ENCODE assay signal across 7 mouse cellular contexts in the genomic region with DNA sequence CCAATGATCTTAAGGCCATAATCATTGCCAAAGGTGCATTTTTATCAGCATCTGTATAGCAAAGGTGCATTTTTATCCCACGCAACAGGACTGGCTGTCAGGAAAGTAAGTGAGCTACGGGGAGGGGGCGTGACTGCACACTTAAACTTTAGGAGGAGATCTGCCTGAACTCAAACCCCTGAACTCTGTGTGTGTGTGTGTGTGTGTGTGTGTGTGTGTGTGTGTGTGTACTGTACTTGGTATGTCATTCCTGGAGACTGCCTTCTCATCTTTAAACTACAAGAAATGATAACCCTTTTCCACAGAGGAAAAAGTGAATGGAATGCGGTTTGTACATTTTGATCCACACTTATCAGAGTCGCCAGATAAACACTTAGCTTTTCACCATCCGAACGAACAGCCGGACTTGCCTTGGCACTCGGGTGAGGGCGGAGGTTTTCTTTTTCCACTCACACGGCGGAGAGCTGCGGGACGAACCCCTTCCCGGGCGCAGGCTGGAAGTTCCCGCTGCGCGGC. TPM values are rescaled to one million over a fixed set of nuclear protein-coding genes. Genes with fewer than 3 reads are reported as not detected.
DNase-seq lines count a peak whose midpoint lies in the region; ATAC-seq and TF ChIP-seq lines count a peak whose summit lies in the region.

No protein-coding gene starts in this region.

- no peak for TF ChIP-seq CTCF in thymus, adult 2 months (IDR thresholded peaks at IDR 0.05; ENCODE audit: borderline replicate concordance, control insufficient read depth, extremely low read depth, insufficient read depth, low read length, poor library complexity)

- peak overlapping the region; percentile 84 for H3K9ac ChIP-seq in forebrain, embryonic 14.5 days (ENCODE audit: low read length)
- peak overlapping the region; percentile 84 for H3K9ac ChIP-seq in liver, embryonic 12.5 days

- DNase-seq in thymus, adult 2 months, result no peak
- DNase-seq in thymus, postnatal 14 days, result no peak
- no peak for DNase-seq in forebrain, embryonic 14.5 days (ENCODE audit: low spot score)
- no peak for DNase-seq in retina, embryonic 14.5 days (ENCODE audit: low spot score)
- no peak for DNase-seq in yolk sac, embryonic 10.5 days (ENCODE audit: low spot score)
- DNase-seq in layer of hippocampus, adult 11-12 months (ENCODE audit: low spot score), result no peak

- H3K4me3 ChIP-seq in thymus, adult 2 months (ENCODE audit: control insufficient read depth, insufficient read depth, low read length), result peak overlapping the region; percentile 91
- H3K4me3 ChIP-seq in forebrain, embryonic 14.5 days (ENCODE audit: low read depth, low read length), result peak overlapping the region; percentile 68
- H3K4me3 ChIP-seq in liver, embryonic 12.5 days, result peak overlapping the region; percentile 69

- 15% methylated on average over 19 of the region's 19 CpGs for WGBS in thymus, adult 2 months
- 2% methylated on average over 19 of the region's 19 CpGs for WGBS in forebrain, embryonic 14.5 days
- 7% methylated on average over 19 of the region's 19 CpGs for WGBS in liver, embryonic 12.5 days (ENCODE audit: insufficient replicate concordance)

- no peaks in the 10 kb centered on the region for H3K9me3 ChIP-seq in forebrain, embryonic 14.5 days (replicated peaks; ENCODE audit: control insufficient read depth, low read length)
- H3K9me3 ChIP-seq in liver, embryonic 12.5 days (replicated peaks), result no peaks in the 10 kb centered on the region

- peaks cover 12% of the 10 kb centered on the region for H3K27me3 ChIP-seq in thymus, adult 2 months (ENCODE audit: control insufficient read depth, insufficient read depth, low read length)
- H3K27me3 ChIP-seq in forebrain, embryonic 14.5 days (replicated peaks; ENCODE audit: control insufficient read depth, insufficient read depth, low read length), result no peaks in the 10 kb centered on the region
- peaks cover 42% of the 10 kb centered on the region for H3K27me3 ChIP-seq in liver, embryonic 12.5 days (replicated peaks)

- H3K27ac ChIP-seq in thymus, adult 2 months (ENCODE audit: control insufficient read depth, insufficient read depth, low read length), result no peak overlapping the region
- H3K27ac ChIP-seq in forebrain, embryonic 14.5 days (ENCODE audit: low read depth, low read length), result peak overlapping the region; percentile 91; the same call in 1 of the 2 replicates
- H3K27ac ChIP-seq in liver, embryonic 12.5 days, result peak overlapping the region; percentile 85

- TF ChIP-seq POLR2A in thymus, adult 2 months (IDR thresholded peaks at IDR 0.05; ENCODE audit: control insufficient read depth, extremely low read depth, insufficient read depth, low read length, poor library complexity), result no peak

- H3K4me1 ChIP-seq in thymus, adult 2 months (replicated peaks; ENCODE audit: control insufficient read depth, insufficient read depth, low read length), result peaks cover 15% of the 10 kb centered on the region
- H3K4me1 ChIP-seq in forebrain, embryonic 14.5 days (ENCODE audit: control insufficient read depth, insufficient read depth, low read length), result peaks cover 9% of the 10 kb centered on the region
- peaks cover 62% of the 10 kb centered on the region for H3K4me1 ChIP-seq in liver, embryonic 12.5 days

- ATAC-seq in forebrain, embryonic 14.5 days, result no peak
- ATAC-seq in liver, embryonic 12.5 days, result no peak

- H3K4me2 ChIP-seq in forebrain, embryonic 14.5 days (ENCODE audit: low read length), result peak overlapping the region; percentile 82
- peak overlapping the region; percentile 97 for H3K4me2 ChIP-seq in liver, embryonic 12.5 days

- no peaks in the 10 kb centered on the region for H3K36me3 ChIP-seq in thymus, adult 2 months (ENCODE audit: control insufficient read depth, insufficient read depth, low read length)
- no peaks in the 10 kb centered on the region for H3K36me3 ChIP-seq in forebrain, embryonic 14.5 days (ENCODE audit: control insufficient read depth, insufficient read depth, low read length)
- H3K36me3 ChIP-seq in liver, embryonic 12.5 days, result no peaks in the 10 kb centered on the region

RNA-seq across cellular contexts. Expression of gene Prkce, which starts 1.5 kb away (rescaled TPM):
- 1.6 TPM in 2 replicates for polyA plus RNA-seq in thymus, adult 2 months (2012; rRNA removed)
- 16.9 and 26.1 TPM in 2 replicates for polyA plus RNA-seq in forebrain, embryonic 14.5 days (2014; fragmentation: Nextera tagmentation; extraction: Ambion mirVana)
- 1.9 and 2.3 TPM in 2 replicates for polyA plus RNA-seq in liver, embryonic 12.5 days (2016; fragmentation: Nextera tagmentation; extraction: Ambion mirVana)

RNA-seq across cellular contexts. Expression of gene Srbd1, which starts 21.1 kb away (rescaled TPM):
- polyA plus RNA-seq in thymus, adult 2 months (2012; rRNA removed), result 3.2 and 4.7 TPM in 2 replicates
- 9.6 and 11.1 TPM in 2 replicates for polyA plus RNA-seq in forebrain, embryonic 14.5 days (2014; fragmentation: Nextera tagmentation; extraction: Ambion mirVana)
- polyA plus RNA-seq in liver, embryonic 12.5 days (2016; fragmentation: Nextera tagmentation; extraction: Ambion mirVana), result 12.2 and 12.6 TPM in 2 replicates
